Comparison of ENCODE assay signal across 30 mouse cellular contexts in the genomic region with DNA sequence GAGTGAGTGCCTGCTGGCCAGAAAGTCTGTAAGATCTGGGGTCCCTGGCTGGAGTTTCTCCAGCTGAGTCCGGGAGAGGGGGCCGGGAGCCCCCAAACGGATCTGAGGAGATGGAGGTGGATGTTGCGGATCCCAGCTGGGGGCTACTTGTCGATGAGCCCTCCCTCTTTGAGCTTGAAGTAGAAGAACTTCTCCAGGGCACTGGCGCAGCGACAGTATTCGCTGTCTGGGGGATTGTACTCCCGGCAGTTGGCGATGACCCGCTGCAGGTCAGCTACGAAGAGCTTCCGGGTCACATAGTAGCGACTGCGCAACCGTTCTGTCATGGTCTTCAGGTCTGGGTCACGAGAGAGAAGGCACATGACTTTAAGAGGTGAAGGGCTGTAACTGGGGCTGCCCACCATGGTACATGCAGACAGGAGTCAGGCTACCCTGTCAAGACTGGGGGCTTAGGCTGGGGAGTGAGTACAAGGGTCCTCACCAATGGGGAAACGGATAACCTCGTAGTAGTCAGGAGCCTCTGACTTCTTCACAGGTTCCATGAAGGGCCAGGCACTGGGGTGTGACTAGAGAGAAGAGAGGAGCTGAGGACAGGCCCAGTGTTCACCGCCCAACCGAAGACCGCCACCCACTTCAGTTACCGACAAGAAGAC. TPM values are rescaled to one million over a fixed set of nuclear protein-coding genes. Genes with fewer than 3 reads are reported as not detected.
DNase-seq lines count a peak whose midpoint lies in the region; ATAC-seq and TF ChIP-seq lines count a peak whose summit lies in the region.
"Had no signal": no experiment of that assay in that cellular context is flagged by ENCODE, and none has a peak within 500 bp of the region (broad histone marks: within the 10 kb centered on the region; RNA-seq: fewer than 3 reads in every experiment).

No protein-coding gene starts in this region.

- peak overlapping the region; percentile 39 for H3K27ac ChIP-seq in gastrocnemius, adult 2 months
- no peak overlapping the region for H3K27ac ChIP-seq in midbrain, embryonic 10.5 days (replicated peaks)
- H3K27ac ChIP-seq in midbrain, embryonic 14.5 days (replicated peaks; ENCODE audit: low read depth, low read length): no peak overlapping the region
- H3K27ac ChIP-seq in macrophage: peak overlapping the region; percentile 94
- H3K27ac ChIP-seq: embryonic facial prominence, embryonic 13.5 days; embryonic facial prominence, embryonic 15.5 days; forebrain, embryonic 10.5 days; forebrain, embryonic 12.5 days had no signal

- no peak for ATAC-seq in midbrain, embryonic 14.5 days (ENCODE audit: low FRiP score, low TSS enrichment)
- ATAC-seq: activated CD4-positive, CD25-positive, alpha-beta regulatory T cell, adult 4 months; CD4-positive, CD25-positive, alpha-beta regulatory T cell, adult 4 months; forebrain, embryonic 14.5 days; forebrain, embryonic 16.5 days; Patski had no signal

- WGBS in midbrain, embryonic 10.5 days: 92% methylated on average over 23 of the region's 23 CpGs
- 93% methylated on average over 23 of the region's 23 CpGs for WGBS in midbrain, embryonic 14.5 days
- WGBS in macrophage (ENCODE audit: missing documents): 98% methylated on average over 23 of the region's 23 CpGs

- H3K9me3 ChIP-seq in midbrain, embryonic 10.5 days (replicated peaks): no peaks in the 10 kb centered on the region
- no peaks in the 10 kb centered on the region for H3K9me3 ChIP-seq in midbrain, embryonic 14.5 days (ENCODE audit: control insufficient read depth, low read length)
- H3K9me3 ChIP-seq: embryonic facial prominence, embryonic 13.5 days; embryonic facial prominence, embryonic 15.5 days; forebrain, embryonic 10.5 days; forebrain, embryonic 12.5 days; G1E had no signal

- no peak overlapping the region for H3K4me3 ChIP-seq in gastrocnemius, adult 2 months
- 0 out of 2 replicates have a peak overlapping the region, but pooled peaks have one; percentile 9 for H3K4me3 ChIP-seq in midbrain, embryonic 10.5 days
- no peak overlapping the region for H3K4me3 ChIP-seq in midbrain, embryonic 14.5 days (replicated peaks; ENCODE audit: low read depth, low read length)
- H3K4me3 ChIP-seq in macrophage (ENCODE audit: inconsistent target): no peak overlapping the region
- H3K4me3 ChIP-seq: embryonic facial prominence, embryonic 13.5 days; embryonic facial prominence, embryonic 15.5 days; erythroblast, embryonic 14.5 days; forebrain, embryonic 10.5 days; forebrain, embryonic 12.5 days had no signal

- TF ChIP-seq CTCF in gastrocnemius, adult 2 months (IDR thresholded peaks at IDR 0.05): no peak

- peaks cover 14% of the 10 kb centered on the region for H3K27me3 ChIP-seq in midbrain, embryonic 10.5 days (ENCODE audit: low read depth, poor library complexity, severe bottlenecking)
- no peaks in the 10 kb centered on the region for H3K27me3 ChIP-seq in midbrain, embryonic 14.5 days (ENCODE audit: control insufficient read depth, insufficient read depth, low read length)
- H3K27me3 ChIP-seq: CH12.LX; embryonic facial prominence, embryonic 15.5 days; Patski had no signal

- H3K4me1 ChIP-seq in midbrain, embryonic 10.5 days: peaks cover 28% of the 10 kb centered on the region
- no peaks in the 10 kb centered on the region for H3K4me1 ChIP-seq in midbrain, embryonic 14.5 days (ENCODE audit: control insufficient read depth, insufficient read depth, low read length)

- peaks cover 60% of the 10 kb centered on the region for H3K36me3 ChIP-seq in midbrain, embryonic 10.5 days
- peaks cover 48% of the 10 kb centered on the region for H3K36me3 ChIP-seq in midbrain, embryonic 14.5 days (ENCODE audit: control insufficient read depth, insufficient read depth, low read length)
- peaks cover 75% of the 10 kb centered on the region for H3K36me3 ChIP-seq in macrophage (ENCODE audit: inconsistent target)

- no peak overlapping the region for H3K9ac ChIP-seq in midbrain, embryonic 14.5 days (replicated peaks; ENCODE audit: low read length)
- H3K9ac ChIP-seq: embryonic facial prominence, embryonic 15.5 days; forebrain, embryonic 12.5 days had no signal

- intact Hi-C loops in gastrocnemius, adult 2 months (cut with DNase I): no loop called here

- DNase-seq in gastrocnemius, adult 2 months: peak; percentile 24
- no peak for DNase-seq in gastrocnemius, adult 8-10 months (ENCODE audit: low spot score in 2 of 2)
- DNase-seq in midbrain, embryonic 10.5 days (ENCODE audit: low spot score): no peak
- no peak for DNase-seq in midbrain, embryonic 14.5 days
- DNase-seq: adrenal gland, adult 8-10 months; adrenal gland, postnatal 14 days; adrenal gland, postnatal 36 days; B cell, adult 2 months; cerebellum, adult 11-12 months; cerebellum, adult 2 months; cerebellum, adult 9-10 months; cerebellum, postnatal 10 days; cerebellum, postnatal 36 days; embryo, embryonic 11 days had no signal

- peaks cover 27% of the 10 kb centered on the region for H3K79me2 ChIP-seq in macrophage (ENCODE audit: inconsistent target)

- no peak overlapping the region for H3K4me2 ChIP-seq in midbrain, embryonic 14.5 days (ENCODE audit: low read length)
- H3K4me2 ChIP-seq: embryonic facial prominence, embryonic 13.5 days; embryonic facial prominence, embryonic 15.5 days; forebrain, embryonic 12.5 days had no signal

RNA-seq across cellular contexts. Expression of a gene that starts 1.1 kb away (rescaled TPM):
- under 1 TPM; 0.38 to 0.39 TPM for total RNA-seq in gastrocnemius, adult 2 months (2021)
- under 1 TPM; 0.27 to 0.70 (median 0.28) TPM for total RNA-seq in gastrocnemius, adult 8-10 months (2022)
- polyA plus RNA-seq in midbrain, embryonic 10.5 days (2016; fragmentation: Nextera tagmentation; extraction: Ambion mirVana): 2.0 and 3.5 TPM in 2 replicates
- 2.0 and 2.1 TPM in 2 replicates for polyA plus RNA-seq in midbrain, embryonic 14.5 days (2014; fragmentation: Nextera tagmentation; extraction: Ambion mirVana)
- total RNA-seq in macrophage (2018; cell fraction: chromatin; rRNA removed): 100 to 1,000 TPM; 134 to 515 (median 340) TPM
- total RNA-seq in macrophage (2018; cell fraction: cytosol; rRNA removed): 100 to 1,000 TPM in 13 of 26 experiments, 10 to 100 TPM in 13; 58.7 to 198 (median 123) TPM
- 100 to 1,000 TPM; 150 to 535 (median 277) TPM for total RNA-seq in macrophage (2018; cell fraction: nucleus; rRNA removed)
- 42.8 to 129 TPM (median 87.0 TPM) in 3 replicates for polyA plus RNA-seq in macrophage (2018)

RNA-seq across cellular contexts. Expression of a gene that starts 7.0 kb away (rescaled TPM):
- total RNA-seq in gastrocnemius, adult 2 months (2021): 10 to 100 TPM; 11.9 to 12.1 TPM
- 10 to 100 TPM in 2 of 4 experiments, 1 to 10 TPM in 2; 9.0 to 11.1 (median 10.1) TPM for total RNA-seq in gastrocnemius, adult 8-10 months (2022)
- 66.6 and 72.2 TPM in 2 replicates for polyA plus RNA-seq in midbrain, embryonic 10.5 days (2016; fragmentation: Nextera tagmentation; extraction: Ambion mirVana)
- polyA plus RNA-seq in midbrain, embryonic 14.5 days (2014; fragmentation: Nextera tagmentation; extraction: Ambion mirVana): 50.0 and 53.7 TPM in 2 replicates
- total RNA-seq in macrophage (2018; cell fraction: chromatin; rRNA removed): 10 to 100 TPM; 35.6 to 91.5 (median 59.1) TPM
- total RNA-seq in macrophage (2018; cell fraction: cytosol; rRNA removed): 10 to 100 TPM; 11.8 to 23.7 (median 19.2) TPM
- total RNA-seq in macrophage (2018; cell fraction: nucleus; rRNA removed): 10 to 100 TPM; 16.9 to 85.9 (median 40.5) TPM
- polyA plus RNA-seq in macrophage (2018): 22.4 to 41.0 TPM (median 23.3 TPM) in 3 replicates

RNA-seq across cellular contexts. Expression of a gene that starts 8.4 kb away (rescaled TPM):
- not detected for total RNA-seq in gastrocnemius, adult 2 months (2021)
- total RNA-seq in gastrocnemius, adult 8-10 months (2022): not detected
- polyA plus RNA-seq in midbrain, embryonic 10.5 days (2016; fragmentation: Nextera tagmentation; extraction: Ambion mirVana): 0.26 and 0.29 TPM in 2 replicates
- polyA plus RNA-seq in midbrain, embryonic 14.5 days (2014; fragmentation: Nextera tagmentation; extraction: Ambion mirVana): 0.70 TPM in 1 of 2 replicates, not detected in the other
- 1 to 10 TPM in 6 of 26 experiments, not detected in 20; 1.5 to 3.3 (median 1.7) TPM for total RNA-seq in macrophage (2018; cell fraction: chromatin; rRNA removed)
- total RNA-seq in macrophage (2018; cell fraction: cytosol; rRNA removed): under 1 TPM in 10 of 26 experiments, not detected in 16; 0.25 to 0.92 (median 0.34) TPM
- 1 to 10 TPM in 8 of 26 experiments, under 1 TPM in 1, not detected in 17; 0.99 to 5.3 (median 3.1) TPM for total RNA-seq in macrophage (2018; cell fraction: nucleus; rRNA removed)
- not detected in 3 replicates for polyA plus RNA-seq in macrophage (2018)
- total RNA-seq: adrenal gland, adult 18-20 months; adrenal gland, postnatal 14 days; adrenal gland, postnatal 36 days; CH12.LX; common myeloid progenitor, adult 5-6 weeks had no signal
- polyA plus RNA-seq: cerebellum, adult 2 months; embryonic facial prominence, embryonic 11.5 days; embryonic facial prominence, embryonic 13.5 days; embryonic facial prominence, embryonic 15.5 days; erythroblast, embryonic 14.5 days; forebrain, embryonic 14.5 days; forebrain, embryonic 16.5 days had no signal

RNA-seq across cellular contexts. Expression of a gene that starts 13.0 kb away (rescaled TPM):
- under 1 TPM in 1 of 2 experiments, not detected in 1; 0.39 TPM for total RNA-seq in gastrocnemius, adult 2 months (2021)
- under 1 TPM in 2 of 4 experiments, not detected in 2; 0.11 to 0.58 TPM for total RNA-seq in gastrocnemius, adult 8-10 months (2022)
- 0.20 and 0.87 TPM in 2 replicates for polyA plus RNA-seq in midbrain, embryonic 10.5 days (2016; fragmentation: Nextera tagmentation; extraction: Ambion mirVana)
- 0.41 and 0.49 TPM in 2 replicates for polyA plus RNA-seq in midbrain, embryonic 14.5 days (2014; fragmentation: Nextera tagmentation; extraction: Ambion mirVana)
- total RNA-seq in macrophage (2018; cell fraction: chromatin; rRNA removed): 1 to 10 TPM in 3 of 26 experiments, under 1 TPM in 2, not detected in 21; 0.49 to 3.0 (median 1.0) TPM
- 1 to 10 TPM in 10 of 26 experiments, under 1 TPM in 16; 0.26 to 2.0 (median 0.87) TPM for total RNA-seq in macrophage (2018; cell fraction: cytosol; rRNA removed)
- total RNA-seq in macrophage (2018; cell fraction: nucleus; rRNA removed): 1 to 10 TPM in 7 of 26 experiments, under 1 TPM in 9, not detected in 10; 0.17 to 2.5 (median 0.95) TPM
- polyA plus RNA-seq in macrophage (2018): 0.14 to 1.2 TPM (median 0.57 TPM) in 3 replicates
- total RNA-seq: adrenal gland, postnatal 14 days; common myeloid progenitor, adult 5-6 weeks had no signal
- polyA plus RNA-seq: erythroblast, embryonic 14.5 days; forebrain, embryonic 14.5 days; G1E; Patski had no signal

RNA-seq across cellular contexts. Expression of a gene that starts 32.8 kb away (rescaled TPM):
- 10 to 100 TPM; 37.6 to 40.9 TPM for total RNA-seq in gastrocnemius, adult 2 months (2021)
- 10 to 100 TPM; 41.4 to 50.9 (median 42.2) TPM for total RNA-seq in gastrocnemius, adult 8-10 months (2022)
- 14.8 and 15.4 TPM in 2 replicates for polyA plus RNA-seq in midbrain, embryonic 10.5 days (2016; fragmentation: Nextera tagmentation; extraction: Ambion mirVana)
- polyA plus RNA-seq in midbrain, embryonic 14.5 days (2014; fragmentation: Nextera tagmentation; extraction: Ambion mirVana): 86.8 and 156 TPM in 2 replicates
- total RNA-seq in macrophage (2018; cell fraction: chromatin; rRNA removed): 100 to 1,000 TPM in 1 of 26 experiments, 10 to 100 TPM in 25; 39.2 to 102 (median 64.6) TPM
- 100 to 1,000 TPM; 286 to 464 (median 359) TPM for total RNA-seq in macrophage (2018; cell fraction: cytosol; rRNA removed)
- 100 to 1,000 TPM in 24 of 26 experiments, 10 to 100 TPM in 2; 81.7 to 239 (median 158) TPM for total RNA-seq in macrophage (2018; cell fraction: nucleus; rRNA removed)
- polyA plus RNA-seq in macrophage (2018): 348 to 578 TPM (median 378 TPM) in 3 replicates

Comparison
In these comparisons a context has a peak if more than half of its experiments do, and no peak if none do; other contexts are left out.
1. H3K27ac ChIP-seq: peak in gastrocnemius, adult 2 months (single experiment) and macrophage (single experiment); none in midbrain, embryonic 10.5 days (single experiment) and midbrain, embryonic 14.5 days (single experiment).